Mouse (Mus musculus) liver, postnatal 0 days (tissue): ENCODE data around the gene Dst. TPM values are rescaled to one million over a fixed set of nuclear protein-coding genes. Genes with fewer than 3 reads are reported as not detected.

Experiments
- ATAC-seq: fragments of 200-750 bp; cut with Nextera tagmentation; 2 replicates; pipeline ENCODE4 v1.8.0; 2017; ENCODE audit warnings: mild to moderate bottlenecking, moderate library complexity
- DNase-seq: peaks from one replicate; pipeline ENCODE4 v3.0.0-alpha.2; 2016
- H3K27ac ChIP-seq: fragments of 300-500 bp; sonication (generic); 2 replicates; pipeline ENCODE4 v1.5.1; 2014; ENCODE audit warnings: antibody characterized with exemption, moderate library complexity, mild to moderate bottlenecking, low read depth
- H3K27me3 ChIP-seq: fragments of 300-500 bp; sonication (generic); 2 replicates; pipeline ENCODE4 v1.6.1; 2014; ENCODE audit warnings: low read length, control low read depth, mixed read lengths; ENCODE audit not compliant: insufficient read depth
- H3K36me3 ChIP-seq: fragments of 300-500 bp; sonication (generic); replicated peaks from 2 replicates; pipeline ENCODE4 v1.6.1; 2014; ENCODE audit warnings: mild to moderate bottlenecking, control low read depth, low read length, moderate library complexity, mixed read lengths; ENCODE audit not compliant: insufficient read depth
- H3K4me1 ChIP-seq: fragments of 300-500 bp; sonication (generic); 2 replicates; pipeline ENCODE4 v1.6.1; 2014; ENCODE audit warnings: antibody characterized with exemption, mild to moderate bottlenecking, control low read depth; ENCODE audit not compliant: insufficient read depth
- H3K4me2 ChIP-seq: fragments of 300-500 bp; sonication (generic); 2 replicates; pipeline ENCODE4 v1.6.1; 2014; ENCODE audit warnings: low read depth, mild to moderate bottlenecking, low read length, moderate library complexity, mixed read lengths
- H3K4me3 ChIP-seq: fragments of 300-500 bp; sonication (generic); 2 replicates; pipeline ENCODE4 v1.5.1; 2014; ENCODE audit warnings: low read depth, low read length
- H3K9ac ChIP-seq: fragments of 300-500 bp; sonication (generic); replicated peaks from 2 replicates; pipeline ENCODE4 v1.6.1; 2014; ENCODE audit warnings: mild to moderate bottlenecking, moderate library complexity
- H3K9me3 ChIP-seq: fragments of 300-500 bp; sonication (generic); 2 replicates; pipeline ENCODE4 v1.6.1; 2016; ENCODE audit warnings: mild to moderate bottlenecking, control low read depth, low read length, mixed read lengths
- CTCF ChIP-seq: sonication (generic); IDR thresholded peaks from 2 replicates; pipeline ENCODE4 v1.5.1; 2016; ENCODE audit warnings: antibody characterized with exemption, low read depth
- EP300 ChIP-seq: IDR thresholded peaks from 2 replicates; pipeline ENCODE4 v1.6.1; 2016; ENCODE audit warnings: antibody characterized with exemption, low read depth, mild to moderate bottlenecking
- WGBS: fragments of 180-500 bp; shearing (Covaris S2); extraction: QIAGEN DNeasy Blood & Tissue Kit; methylation state at CpG from one replicate; pipeline ENCODE4 v1.1.7; 2014; ENCODE audit not compliant: insufficient replicate concordance; 5-methylcytosine and 5-hydroxymethylcytosine counted together
- polyA plus RNA-seq: library from polyadenylated mRNA; unstranded; fragments of >200 nt; fragmentation: Nextera tagmentation; extraction: Ambion mirVana; gene quantifications from 2 replicates; pipeline ENCODE4 v1.2.1, GENCODE M21; 2015

Gene Dst
- polyA plus RNA-seq, 1 experiment from 2014 or later = 6.4 TPM

- Histone ChIP-seq H3K27me3 (no peaks in the 10 kb centered on the region), H3K4me3 (no peak overlapping the region), H3K36me3 (no peaks in the 10 kb centered on the region), H3K4me2 (no peak overlapping the region), H3K27ac (no peak overlapping the region), H3K9ac (no peak overlapping the region), H3K9me3 (no peaks in the 10 kb centered on the region), H3K4me1 (peaks cover 10% of the 10 kb centered on the region)
- TF ChIP-seq EP300 (no peak), CTCF (no peak)
- DNase-seq = no peak
- peak; percentile 94 for ATAC-seq
- 66% methylated on average over 3 of the region's 3 CpGs for WGBS
These were observed 143.2 kb downstream of the Dst start for GRCm38 (mm10) chr1:34051251-34051650.

- Histone ChIP-seq H3K9me3 (no peaks in the 10 kb centered on the region), H3K27ac (peak overlapping the region; percentile 70), H3K9ac (no peak overlapping the region), H3K36me3 (no peaks in the 10 kb centered on the region), H3K4me2 (no peak overlapping the region), H3K27me3 (no peaks in the 10 kb centered on the region), H3K4me3 (no peak overlapping the region), H3K4me1 (peaks cover 10% of the 10 kb centered on the region)
- 0 out of 2 replicates have a peak, but pooled peaks have one; percentile 32 for TF ChIP-seq EP300
- no peak for TF ChIP-seq CTCF
- ATAC-seq (peak; percentile 66), DNase-seq (no peak)
- 70% methylated on average over 5 of the region's 5 CpGs for WGBS
These were observed 144.4 kb downstream of the Dst start for GRCm38 (mm10) chr1:34052422-34052821.

GRCm38 (mm10) chr1:34054970-34055369, 146.9 kb downstream of the Dst start:
- ATAC-seq (no peak), DNase-seq (no peak)
- Histone ChIP-seq H3K4me3 (no peak overlapping the region), H3K4me1 (peaks cover 10% of the 10 kb centered on the region), H3K4me2 (no peak overlapping the region), H3K27ac (no peak overlapping the region), H3K9me3 (no peaks in the 10 kb centered on the region), H3K9ac (no peak overlapping the region), H3K36me3 (no peaks in the 10 kb centered on the region), H3K27me3 (no peaks in the 10 kb centered on the region)
- 71% methylated on average over 10 of the region's 10 CpGs for WGBS
- TF ChIP-seq CTCF (no peak), EP300 (no peak)

GRCm38 (mm10) chr1:34056658-34057057, 148.6 kb downstream of the Dst start:
- Histone ChIP-seq H3K4me3 (no peak overlapping the region), H3K36me3 (no peaks in the 10 kb centered on the region), H3K27ac (no peak overlapping the region), H3K4me1 (peaks cover 13% of the 10 kb centered on the region), H3K9ac (no peak overlapping the region), H3K27me3 (no peaks in the 10 kb centered on the region), H3K4me2 (no peak overlapping the region), H3K9me3 (no peaks in the 10 kb centered on the region)
- no peak for TF ChIP-seq CTCF
- no peak for TF ChIP-seq EP300
- WGBS = 85% methylated on average over 14 of the region's 14 CpGs
- DNase-seq (no peak), ATAC-seq (no peak)

GRCm38 (mm10) chr1:34059231-34059630, 151.2 kb downstream of the Dst start:
- Histone ChIP-seq H3K9me3 (no peaks in the 10 kb centered on the region), H3K36me3 (no peaks in the 10 kb centered on the region), H3K4me3 (no peak overlapping the region), H3K9ac (no peak overlapping the region), H3K4me1 (peaks cover 10% of the 10 kb centered on the region; the same call in 1 of the 2 replicates), H3K27ac (no peak overlapping the region), H3K4me2 (no peak overlapping the region), H3K27me3 (no peaks in the 10 kb centered on the region)
- DNase-seq (no peak), ATAC-seq (no peak)
- WGBS = 82% methylated on average over 12 of the region's 12 CpGs
- TF ChIP-seq EP300 (no peak), CTCF (no peak)

GRCm38 (mm10) chr1:34060446-34060845, 152.4 kb downstream of the Dst start:
- no peak overlapping the region for H3K9ac ChIP-seq
- H3K9me3 ChIP-seq = no peaks in the 10 kb centered on the region
- TF ChIP-seq EP300 (no peak), CTCF (no peak)
- ATAC-seq (no peak), DNase-seq (no peak)
- peaks cover 12% of the 10 kb centered on the region for H3K4me1 ChIP-seq
- H3K27ac ChIP-seq = no peak overlapping the region
- WGBS = 18% methylated on average over 6 of the region's 6 CpGs
- no peaks in the 10 kb centered on the region for H3K36me3 ChIP-seq
- H3K4me3 ChIP-seq = no peak overlapping the region
- H3K27me3 ChIP-seq = no peaks in the 10 kb centered on the region
- H3K4me2 ChIP-seq = no peak overlapping the region

GRCm38 (mm10) chr1:34061078-34061477, 153.1 kb downstream of the Dst start:
- 23% methylated on average over 4 of the region's 4 CpGs for WGBS
- H3K36me3 ChIP-seq = no peaks in the 10 kb centered on the region
- TF ChIP-seq CTCF = peak; percentile 85
- TF ChIP-seq EP300 = no peak
- H3K27ac ChIP-seq = no peak overlapping the region
- no peaks in the 10 kb centered on the region for H3K9me3 ChIP-seq
- H3K4me2 ChIP-seq = peak overlapping the region; percentile 2; the same call in 1 of the 2 replicates
- no peaks in the 10 kb centered on the region for H3K27me3 ChIP-seq
- peaks cover 12% of the 10 kb centered on the region for H3K4me1 ChIP-seq
- ATAC-seq = peak; percentile 78
- DNase-seq = peak; percentile 74
- H3K4me3 ChIP-seq = no peak overlapping the region
- H3K9ac ChIP-seq = no peak overlapping the region
